In genomic region chr3:101611813-101612491, GRCm38 (mm10) we compare ENCODE assay signal across 13 mouse cellular contexts. TPM values are rescaled to one million over a fixed set of nuclear protein-coding genes. Genes with fewer than 3 reads are reported as not detected.
DNase-seq lines count a peak whose midpoint lies in the region; ATAC-seq and TF ChIP-seq lines count a peak whose summit lies in the region.
"Had no signal": no experiment of that assay in that cellular context is flagged by ENCODE, and none has a peak within 500 bp of the region (broad histone marks: within the 10 kb centered on the region; RNA-seq: fewer than 3 reads in every experiment).

No protein-coding gene starts in this region.

- no peak overlapping the region for H3K4me2 ChIP-seq in neural tube, embryonic 13.5 days
- H3K4me2 ChIP-seq in intestine, embryonic 15.5 days (replicated peaks), result no peak overlapping the region
- no peak overlapping the region for H3K4me2 ChIP-seq in neural tube, embryonic 15.5 days

- H3K27me3 ChIP-seq in neural tube, embryonic 13.5 days, result no peaks in the 10 kb centered on the region
- no peaks in the 10 kb centered on the region for H3K27me3 ChIP-seq in intestine, embryonic 15.5 days (replicated peaks)
- H3K27me3 ChIP-seq in neural tube, embryonic 15.5 days (replicated peaks), result no peaks in the 10 kb centered on the region
- H3K27me3 ChIP-seq: Patski had no signal

- peak overlapping the region; percentile 35; the same call in 1 of the 2 replicates for H3K27ac ChIP-seq in gastrocnemius, adult 2 months
- peak overlapping the region; percentile 34 for H3K27ac ChIP-seq in neural tube, embryonic 13.5 days (replicated peaks)
- H3K27ac ChIP-seq in intestine, embryonic 15.5 days, result 0 out of 2 replicates have a peak overlapping the region, but pooled peaks have one; percentile 37
- peak overlapping the region; percentile 56; the same call in 1 of the 2 replicates for H3K27ac ChIP-seq in neural tube, embryonic 15.5 days (replicated peaks)

- intact Hi-C loops in gastrocnemius, adult 2 months (cut with DNase I), result no loop called here
- intact Hi-C loops in left cerebral cortex, postnatal 10 days (cut with DNase I), result no loop called here

- no peak for TF ChIP-seq CTCF in gastrocnemius, adult 2 months (IDR thresholded peaks at IDR 0.05)

- DNase-seq in gastrocnemius, adult 2 months, result no peak
- DNase-seq in gastrocnemius, postnatal 4 days (ENCODE audit: low spot score in 2 of 2), result no peak
- no peak for DNase-seq in neural tube, embryonic 10.5 days (ENCODE audit: extremely low spot score, low spot score)
- no peak for DNase-seq in left cerebral cortex, postnatal 10 days (ENCODE audit: extremely low spot score in 1 of 2, low spot score in 2 of 2)
- no peak for DNase-seq in lung, postnatal 10 days
- DNase-seq: adrenal gland, postnatal 36 days; gastrocnemius, postnatal 25 days had no signal

- no peak overlapping the region for H3K4me3 ChIP-seq in gastrocnemius, adult 2 months
- H3K4me3 ChIP-seq in neural tube, embryonic 13.5 days, result no peak overlapping the region
- no peak overlapping the region for H3K4me3 ChIP-seq in intestine, embryonic 15.5 days (replicated peaks)
- H3K4me3 ChIP-seq in neural tube, embryonic 15.5 days (replicated peaks), result no peak overlapping the region
- H3K4me3 ChIP-seq: erythroblast, embryonic 14.5 days; megakaryocyte, embryonic 14.5 days had no signal

- H3K9ac ChIP-seq in neural tube, embryonic 13.5 days, result no peak overlapping the region
- no peak overlapping the region for H3K9ac ChIP-seq in intestine, embryonic 15.5 days
- no peak overlapping the region for H3K9ac ChIP-seq in neural tube, embryonic 15.5 days (replicated peaks)

- WGBS in neural tube, embryonic 13.5 days, result 47% methylated on average over 10 of the region's 10 CpGs
- 37% methylated on average over 10 of the region's 10 CpGs for WGBS in intestine, embryonic 15.5 days
- 48% methylated on average over 10 of the region's 10 CpGs for WGBS in neural tube, embryonic 15.5 days

- peak; percentile 40; the same call in 1 of the 2 replicates for ATAC-seq in neural tube, embryonic 13.5 days (ENCODE audit: low read depth)
- ATAC-seq in intestine, embryonic 15.5 days, result peak; percentile 78
- ATAC-seq in neural tube, embryonic 15.5 days (ENCODE audit: low FRiP score), result peak; percentile 66; the same call in 1 of the 2 replicates
- ATAC-seq: Patski had no signal

- H3K36me3 ChIP-seq in neural tube, embryonic 13.5 days, result no peaks in the 10 kb centered on the region
- H3K36me3 ChIP-seq in intestine, embryonic 15.5 days, result no peaks in the 10 kb centered on the region
- H3K36me3 ChIP-seq in neural tube, embryonic 15.5 days, result no peaks in the 10 kb centered on the region

- H3K9me3 ChIP-seq in neural tube, embryonic 13.5 days, result no peaks in the 10 kb centered on the region
- H3K9me3 ChIP-seq in intestine, embryonic 15.5 days, result no peaks in the 10 kb centered on the region
- H3K9me3 ChIP-seq in neural tube, embryonic 15.5 days (replicated peaks), result no peaks in the 10 kb centered on the region
- H3K9me3 ChIP-seq: megakaryocyte, embryonic 14.5 days had no signal

- H3K4me1 ChIP-seq in neural tube, embryonic 13.5 days (replicated peaks), result peaks cover 21% of the 10 kb centered on the region
- H3K4me1 ChIP-seq in intestine, embryonic 15.5 days (replicated peaks), result peaks cover 4% of the 10 kb centered on the region; the same call in 1 of the 2 replicates
- H3K4me1 ChIP-seq in neural tube, embryonic 15.5 days, result peaks cover 19% of the 10 kb centered on the region

RNA-seq across cellular contexts. Expression of gene Atp1a1, which starts 7.5 kb away (rescaled TPM):
- 10 to 100 TPM; 80.1 to 81.1 TPM for total RNA-seq in gastrocnemius, adult 2 months (2021)
- 100 to 1,000 TPM; 112 to 117 TPM for total RNA-seq in gastrocnemius, postnatal 4 days (2021)
- 66.4 and 69.5 TPM in 2 replicates for polyA plus RNA-seq in neural tube, embryonic 13.5 days (2015; fragmentation: Nextera tagmentation; extraction: Ambion mirVana)
- polyA plus RNA-seq in intestine, embryonic 15.5 days (2015; fragmentation: Nextera tagmentation; extraction: Ambion mirVana), result 247 and 251 TPM in 2 replicates
- 77.2 and 88.7 TPM in 2 replicates for polyA plus RNA-seq in neural tube, embryonic 15.5 days (2015; fragmentation: Nextera tagmentation; extraction: Ambion mirVana)
- 100 to 1,000 TPM; 622 to 655 TPM for total RNA-seq in left cerebral cortex, postnatal 10 days (2021)

Comparison
In these comparisons a context has a peak if more than half of its experiments do, and no peak if none do; other contexts are left out.
1. RNA of gene Atp1a1, which starts 7.5 kb away (total RNA-seq): 622 to 655 TPM in left cerebral cortex, postnatal 10 days; 112 to 117 TPM in gastrocnemius, postnatal 4 days and 80.1 to 81.1 TPM in gastrocnemius, adult 2 months; every median in the first group is over 4 times any median in the second.
2. Peak in every context shown above with its lines, with median percentiles within 50 percentile points of each other: H3K27ac ChIP-seq and ATAC-seq.